Mouse (Mus musculus) layer of hippocampus, adult 8-10 months (tissue): ENCODE measurements around the gene 2700049A03Rik. TPM values are rescaled to one million over a fixed set of nuclear protein-coding genes. Genes with fewer than 3 reads are reported as not detected.

ENCODE experiments used
- DNase-seq, 2 experiments: peaks; one replicate each; pipeline ENCODE4 v3.0.0; 2022; ENCODE audit warnings: low spot score in 2 of 2
- total RNA-seq, 4 experiments: library from RNA; stranded (reverse); gene quantifications; 2 replicates each; pipeline ENCODE4 v1.2.4; 2022

Gene 2700049A03Rik
- total RNA-seq, 4 experiments from 2014 or later = 6.4 to 7.1 (median 6.8) TPM

- no peak for DNase-seq
Observed at GRCm38 (mm10) chr12:71169911-71170310, 33.3 kb downstream of the 2700049A03Rik start.

GRCm38 (mm10) chr12:71183736-71184135 is 47.1 kb downstream of the 2700049A03Rik start:
- DNase-seq = no peak

GRCm38 (mm10) chr12:71184396-71184795 is 47.7 kb downstream of the 2700049A03Rik start:
- DNase-seq = no peak

- no peak for DNase-seq
Observed at GRCm38 (mm10) chr12:71192705-71193104, 56.1 kb downstream of the 2700049A03Rik start.

GRCm38 (mm10) chr12:71197671-71198070 is 61.0 kb downstream of the 2700049A03Rik start:
- DNase-seq = no peak

- no peak for DNase-seq
Observed at GRCm38 (mm10) chr12:71201753-71202152, 65.1 kb downstream of the 2700049A03Rik start.

- DNase-seq = no peak
Observed at GRCm38 (mm10) chr12:71204303-71204702, 67.7 kb downstream of the 2700049A03Rik start.

- no peak for DNase-seq
Observed at GRCm38 (mm10) chr12:71217191-71217590, 80.5 kb downstream of the 2700049A03Rik start.

GRCm38 (mm10) chr12:71217866-71218522 is 81.3 kb downstream of the 2700049A03Rik start:
- DNase-seq = no peak

- no peak for DNase-seq
Observed at GRCm38 (mm10) chr12:71222761-71223160, 86.1 kb downstream of the 2700049A03Rik start.

- no peak for DNase-seq
Observed at GRCm38 (mm10) chr12:71227769-71228168, 91.1 kb downstream of the 2700049A03Rik start.

- DNase-seq = no peak
Observed at GRCm38 (mm10) chr12:71228925-71229649, 92.4 kb downstream of the 2700049A03Rik start.

GRCm38 (mm10) chr12:71231561-71231960 is 94.9 kb downstream of the 2700049A03Rik start:
- DNase-seq = no peak

GRCm38 (mm10) chr12:71233426-71233825 is 96.8 kb downstream of the 2700049A03Rik start:
- no peak for DNase-seq

GRCm38 (mm10) chr12:71237074-71237473 is 100.4 kb downstream of the 2700049A03Rik start:
- no peak for DNase-seq

GRCm38 (mm10) chr12:71242791-71243190 is 106.1 kb downstream of the 2700049A03Rik start:
- no peak for DNase-seq

GRCm38 (mm10) chr12:71244766-71245390 is 108.2 kb downstream of the 2700049A03Rik start:
- no peak for DNase-seq

- no peak for DNase-seq
Observed at GRCm38 (mm10) chr12:71247191-71247590, 110.5 kb downstream of the 2700049A03Rik start.

- peak in 1 of 2 experiments; percentile 11 for DNase-seq
Observed at GRCm38 (mm10) chr12:71249348-71249747, 112.7 kb downstream of the 2700049A03Rik start.

GRCm38 (mm10) chr12:71252509-71253167 is 116.0 kb downstream of the 2700049A03Rik start:
- DNase-seq = no peak

GRCm38 (mm10) chr12:71254779-71255178 is 118.1 kb downstream of the 2700049A03Rik start:
- no peak for DNase-seq
